Mouse (Mus musculus) megakaryocyte, embryonic 14.5 days (primary cell): ENCODE measurements around the gene Gm5901.
"Not testable (repeated sequence)": the region's sequence is repeated elsewhere in the genome, so short reads cannot be mapped to it uniquely, and the experiment has no call there.

Experiments used
- FLI1 ChIP-seq: IDR thresholded peaks from 2 replicates; pipeline ENCODE4 v1.6.1; 2012; ENCODE audit warnings: low read length, inconsistent platforms, mixed read lengths
- GATA1 ChIP-seq: IDR thresholded peaks from 3 replicates; pipeline ENCODE4 v1.6.1; 2012; ENCODE audit warnings: mixed read lengths, low read length, inconsistent platforms, borderline replicate concordance

GRCm38 (mm10) chr7:105411874-105412632 is 37.2 kb downstream of the Gm5901 start:
- TF ChIP-seq GATA1, FLI1: not testable (repeated sequence)
